Mouse (Mus musculus) bone marrow macrophage, adult 2 months (primary cell): Measurements from ENCODE around the gene Pigq.

Experiments used
- CTCF ChIP-seq: IDR thresholded peaks from 2 replicates; pipeline ENCODE4 v1.5.1; 2012; ENCODE audit warnings: low read depth, mild to moderate bottlenecking, low read length, moderate library complexity
- POLR2A ChIP-seq: IDR thresholded peaks from 2 replicates; pipeline ENCODE4 v1.6.1; 2012; ENCODE audit warnings: mild to moderate bottlenecking, low read depth, low read length, borderline replicate concordance

DNA sequence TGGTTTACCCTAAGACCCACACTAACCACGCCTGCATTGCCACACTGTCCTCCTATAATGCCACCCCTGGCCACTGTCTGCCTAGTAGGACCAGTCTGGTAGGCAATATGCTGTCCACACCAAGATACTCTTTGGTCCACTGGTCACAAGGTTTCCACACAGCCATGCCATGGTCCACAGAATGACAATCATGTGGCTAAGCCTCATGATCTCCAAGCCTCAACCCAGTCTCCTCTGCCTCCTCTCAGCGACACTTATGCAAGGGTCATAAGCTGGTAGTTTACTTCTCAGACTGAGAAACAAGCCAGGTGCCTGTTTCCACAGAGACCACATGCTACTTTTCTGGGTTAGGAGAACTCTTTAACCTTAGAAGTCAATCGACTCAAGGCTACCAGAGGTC is 38.2 kb upstream of the Pigq start:
- TF ChIP-seq POLR2A: no peak
- TF ChIP-seq CTCF: no peak
